Mouse (Mus musculus): ENCODE results near the gene Slc35g2. TPM values are rescaled to one million over a fixed set of nuclear protein-coding genes. Genes with fewer than 3 reads are reported as not detected.

The Slc35g2 gene
- total and polyA plus RNA-seq, 3 experiments, result 3.0 to 5.0 (median 3.9) TPM

- Histone ChIP-seq H3K4me3 (no peak overlapping the region), H3K27me3 (ENCODE audit: control insufficient read depth, insufficient read depth, low read length) (no peaks in the 10 kb centered on the region), H3K4me1 (ENCODE audit: control insufficient read depth, insufficient read depth, low read length) (no peaks in the 10 kb centered on the region), H3K9ac (ENCODE audit: low read depth, low read length) (no peak overlapping the region), H3K36me3 (ENCODE audit: control insufficient read depth, insufficient read depth, low read length) (no peaks in the 10 kb centered on the region), H3K27ac (no peak overlapping the region), H3K79me2 (replicated peaks; ENCODE audit: control insufficient read depth, insufficient read depth, low read length) (no peaks in the 10 kb centered on the region)
- 63% methylated on average over 5 of the region's 5 CpGs for WGBS
- TF ChIP-seq CTCF (IDR thresholded peaks at IDR 0.05) (no peak), POLR2A (IDR thresholded peaks at IDR 0.05; ENCODE audit: insufficient read depth, low read depth, low read length) (no peak), EP300 (IDR thresholded peaks at IDR 0.05; ENCODE audit: insufficient read depth, low read depth, low read length) (no peak)
- intact Hi-C loops (cut with DNase I), result no loop called here
- no peak for DNase-seq
Observed at GRCm38 (mm10) chr9:100555686-100556085, 15.2 kb downstream of the Slc35g2 start.

- Histone ChIP-seq H3K4me3 (no peak overlapping the region), H3K36me3 (ENCODE audit: control insufficient read depth, insufficient read depth, low read length) (peaks cover 9% of the 10 kb centered on the region), H3K27me3 (ENCODE audit: control insufficient read depth, insufficient read depth, low read length) (no peaks in the 10 kb centered on the region), H3K9ac (ENCODE audit: low read depth, low read length) (no peak overlapping the region), H3K79me2 (replicated peaks; ENCODE audit: control insufficient read depth, insufficient read depth, low read length) (0 out of 2 replicates have a peak, but pooled peaks cover 2% of the 10 kb centered on the region), H3K27ac (no peak overlapping the region), H3K4me1 (ENCODE audit: control insufficient read depth, insufficient read depth, low read length) (no peaks in the 10 kb centered on the region; the same call in 1 of the 2 replicates)
- TF ChIP-seq EP300 (IDR thresholded peaks at IDR 0.05; ENCODE audit: insufficient read depth, low read depth, low read length), result no peak
- TF ChIP-seq CTCF (IDR thresholded peaks at IDR 0.05), result peak; percentile 75
- intact Hi-C loops (cut with DNase I), result loop anchor here (10.0 kb wide), 1 partner anchor 606 kb away; no protein-coding TSS in a partner anchor
- WGBS, result 98% methylated on average over 2 of the region's 2 CpGs
- no peak for DNase-seq
Observed at GRCm38 (mm10) chr9:100548313-100548712, 22.6 kb downstream of the Slc35g2 start.

GRCm38 (mm10) chr9:100546594-100546910, 24.3 kb downstream of the Slc35g2 start:
- H3K27ac ChIP-seq, result peak overlapping the region; percentile 96
- no peaks in the 10 kb centered on the region for H3K27me3 ChIP-seq (ENCODE audit: control insufficient read depth, insufficient read depth, low read length)
- 6% methylated on average over 9 of the region's 9 CpGs for WGBS
- peaks cover 11% of the 10 kb centered on the region for H3K36me3 ChIP-seq (ENCODE audit: control insufficient read depth, insufficient read depth, low read length)
- peak overlapping the region; percentile 93 for H3K4me3 ChIP-seq
- intact Hi-C loops (cut with DNase I), result loop anchor here (1.0 to 10.0 kb wide), 2 partner anchors 96 to 608 kb away; no protein-coding TSS in a partner anchor
- H3K79me2 ChIP-seq (replicated peaks; ENCODE audit: control insufficient read depth, insufficient read depth, low read length), result 0 out of 2 replicates have a peak, but pooled peaks cover 2% of the 10 kb centered on the region
- H3K9ac ChIP-seq (ENCODE audit: low read depth, low read length), result peak overlapping the region; percentile 74
- no peaks in the 10 kb centered on the region; the same call in 1 of the 2 replicates for H3K4me1 ChIP-seq (ENCODE audit: control insufficient read depth, insufficient read depth, low read length)
- TF ChIP-seq POLR2A (IDR thresholded peaks at IDR 0.05; ENCODE audit: insufficient read depth, low read depth, low read length), result no peak
- no peak for TF ChIP-seq CTCF (IDR thresholded peaks at IDR 0.05)
- no peak for TF ChIP-seq EP300 (IDR thresholded peaks at IDR 0.05; ENCODE audit: insufficient read depth, low read depth, low read length)
- no peak for DNase-seq

- WGBS, result under 1% methylated on average over 80 of the region's 93 CpGs
- intact Hi-C loops (cut with DNase I), result loop anchor here (1.0 to 10.0 kb wide), 6 partner anchors 25 to 609 kb away; partner anchors contain the start of gene Slc35g2
- Histone ChIP-seq H3K27me3 (ENCODE audit: control insufficient read depth, insufficient read depth, low read length) (no peaks in the 10 kb centered on the region), H3K4me1 (ENCODE audit: control insufficient read depth, insufficient read depth, low read length) (no peaks in the 10 kb centered on the region; the same call in 1 of the 2 replicates), H3K27ac (peak within 1 kb of the TSS; percentile 96), H3K36me3 (ENCODE audit: control insufficient read depth, insufficient read depth, low read length) (peaks cover 11% of the 10 kb centered on the region), H3K79me2 (replicated peaks; ENCODE audit: control insufficient read depth, insufficient read depth, low read length) (0 out of 2 replicates have a peak, but pooled peaks cover 3% of the 10 kb centered on the region), H3K9ac (ENCODE audit: low read depth, low read length) (peak within 1 kb of the TSS; percentile 84), H3K4me3 (peak within 1 kb of the TSS; percentile 93)
- peak; percentile 91 for TF ChIP-seq CTCF (IDR thresholded peaks at IDR 0.05)
- TF ChIP-seq POLR2A (IDR thresholded peaks at IDR 0.05; ENCODE audit: insufficient read depth, low read depth, low read length), result peak; percentile 82
- TF ChIP-seq EP300 (IDR thresholded peaks at IDR 0.05; ENCODE audit: insufficient read depth, low read depth, low read length), result 0 out of 2 replicates have a peak, but pooled peaks have one; percentile 51
- peak; percentile 99 to 100 for DNase-seq
Observed at GRCm38 (mm10) chr9:100545715-100546593, 24.9 kb downstream of the Slc35g2 start, which contains the start of gene Nck1. Gene Nck1 (minus strand): TSS chr9:100546134.

- intact Hi-C loops (cut with DNase I), result loop anchor here (1.0 to 10.0 kb wide), 5 partner anchors 25 to 610 kb away; partner anchors contain the start of gene Slc35g2
- Histone ChIP-seq H3K4me3 (peak overlapping the region; percentile 93), H3K79me2 (replicated peaks; ENCODE audit: control insufficient read depth, insufficient read depth, low read length) (0 out of 2 replicates have a peak, but pooled peaks cover 3% of the 10 kb centered on the region), H3K9ac (ENCODE audit: low read depth, low read length) (peak overlapping the region; percentile 84), H3K4me1 (ENCODE audit: control insufficient read depth, insufficient read depth, low read length) (peaks cover 1% of the 10 kb centered on the region; the same call in 1 of the 2 replicates), H3K27ac (peak overlapping the region; percentile 96), H3K27me3 (ENCODE audit: control insufficient read depth, insufficient read depth, low read length) (no peaks in the 10 kb centered on the region), H3K36me3 (ENCODE audit: control insufficient read depth, insufficient read depth, low read length) (peaks cover 18% of the 10 kb centered on the region)
- TF ChIP-seq POLR2A (IDR thresholded peaks at IDR 0.05; ENCODE audit: insufficient read depth, low read depth, low read length) (no peak), CTCF (IDR thresholded peaks at IDR 0.05) (no peak), EP300 (IDR thresholded peaks at IDR 0.05; ENCODE audit: insufficient read depth, low read depth, low read length) (no peak)
- DNase-seq, result no peak
- under 1% methylated on average over 38 of the region's 38 CpGs for WGBS
Observed at GRCm38 (mm10) chr9:100544948-100545714, 25.8 kb downstream of the Slc35g2 start.

All from heart, adult 2 months (tissue).